Mouse (Mus musculus): ENCODE measurements around the gene Ppp1r9a. TPM values are rescaled to one million over a fixed set of nuclear protein-coding genes. Genes with fewer than 3 reads are reported as not detected.

Gene Ppp1r9a
- polyA plus RNA-seq, 2 experiments = 18.9 to 33.8 TPM

DNA sequence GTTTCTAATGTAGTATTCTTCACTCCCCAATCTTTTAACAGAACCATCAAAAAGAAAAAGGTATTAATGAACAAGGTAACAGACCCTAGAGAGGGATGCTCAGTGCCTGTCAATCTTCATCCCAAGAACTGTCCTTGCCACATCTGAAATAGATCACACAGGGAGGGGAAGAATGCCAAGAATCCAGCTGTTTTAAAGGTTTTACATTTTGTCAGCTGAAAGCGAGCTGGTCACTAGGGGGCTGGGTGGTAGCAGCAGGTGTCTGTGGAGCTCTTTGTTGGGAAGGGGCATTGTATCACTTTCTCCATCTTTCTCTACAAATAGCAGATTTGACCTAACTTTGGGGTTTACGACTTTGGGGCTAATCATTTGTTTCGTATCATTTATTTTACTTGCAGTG, 194.6 kb downstream of the Ppp1r9a start:
- no peak overlapping the region for H3K4me3 ChIP-seq (replicated peaks; ENCODE audit: low read length)
- no peaks in the 10 kb centered on the region for H3K36me3 ChIP-seq (ENCODE audit: control insufficient read depth, insufficient read depth, low read length)
- peaks cover 17% of the 10 kb centered on the region for H3K4me1 ChIP-seq (ENCODE audit: control insufficient read depth, insufficient read depth, low read length)
- H3K9ac ChIP-seq (ENCODE audit: low read depth, low read length, severe bottlenecking) = no peak overlapping the region
- H3K9me3 ChIP-seq (ENCODE audit: control insufficient read depth, low read length) = no peaks in the 10 kb centered on the region
- DNase-seq (ENCODE audit: low spot score) (no peak), ATAC-seq (ENCODE audit: low FRiP score, low read depth) (no peak)
- no peak for TF ChIP-seq POLR2A (IDR thresholded peaks at IDR 0.05; ENCODE audit: borderline replicate concordance, extremely low read depth, insufficient read depth, insufficient read length)
- no peak overlapping the region for H3K27ac ChIP-seq (replicated peaks; ENCODE audit: low read depth, low read length)
- 48% methylated on average over 3 of the region's 3 CpGs for WGBS
- no peak overlapping the region for H3K4me2 ChIP-seq (replicated peaks; ENCODE audit: low read depth, low read length, severe bottlenecking)
- no peaks in the 10 kb centered on the region for H3K27me3 ChIP-seq (ENCODE audit: control insufficient read depth, insufficient read depth, low read length)

DNA sequence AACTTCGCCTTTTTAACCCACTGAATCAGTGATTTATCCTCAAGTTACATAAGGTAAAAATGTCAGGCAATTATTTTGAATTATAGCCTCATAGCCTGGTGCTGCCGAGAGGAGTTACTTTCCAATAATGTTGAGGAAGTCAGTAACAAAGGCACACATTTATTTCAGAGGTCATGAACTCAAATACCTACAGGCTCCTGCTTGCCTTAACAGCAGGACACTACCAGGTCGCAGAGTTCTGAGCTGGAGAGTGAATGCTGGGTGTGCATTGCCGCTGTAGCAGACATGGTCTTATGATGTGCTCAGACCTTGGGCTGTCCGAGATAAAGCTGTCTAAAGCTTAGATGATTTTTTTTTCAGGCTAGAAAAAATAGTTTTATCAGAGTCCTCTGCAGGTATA, 196.6 kb downstream of the Ppp1r9a start:
- ATAC-seq (ENCODE audit: low FRiP score, low read depth) = no peak
- no peak overlapping the region for H3K27ac ChIP-seq (replicated peaks; ENCODE audit: low read depth, low read length)
- TF ChIP-seq POLR2A (IDR thresholded peaks at IDR 0.05; ENCODE audit: borderline replicate concordance, extremely low read depth, insufficient read depth, insufficient read length) = no peak

DNA sequence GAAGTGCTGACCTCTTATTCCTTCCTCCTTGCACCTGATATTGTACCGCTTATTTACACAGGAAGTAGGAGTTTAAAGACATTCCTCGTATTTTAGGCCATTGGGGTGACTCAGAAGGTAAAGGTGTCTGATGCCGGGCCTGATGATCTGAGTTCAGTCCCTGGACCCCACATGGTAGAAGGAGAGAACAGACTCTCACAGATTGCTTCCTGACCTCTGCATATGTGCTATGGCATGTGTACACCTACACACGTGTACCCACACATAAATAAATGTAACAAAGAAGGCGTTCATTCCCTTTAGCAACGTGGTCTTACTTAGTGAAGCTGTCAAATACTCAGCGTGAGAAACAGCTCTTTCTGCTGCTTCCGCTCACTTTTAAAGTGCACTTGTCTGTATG, 197.1 kb downstream of the Ppp1r9a start:
- Histone ChIP-seq H3K27ac (replicated peaks; ENCODE audit: low read depth, low read length) (no peak overlapping the region), H3K4me2 (replicated peaks; ENCODE audit: low read depth, low read length, severe bottlenecking) (no peak overlapping the region), H3K9me3 (ENCODE audit: control insufficient read depth, low read length) (no peaks in the 10 kb centered on the region), H3K4me3 (replicated peaks; ENCODE audit: low read length) (no peak overlapping the region), H3K27me3 (ENCODE audit: control insufficient read depth, insufficient read depth, low read length) (no peaks in the 10 kb centered on the region), H3K9ac (ENCODE audit: low read depth, low read length, severe bottlenecking) (no peak overlapping the region), H3K4me1 (ENCODE audit: control insufficient read depth, insufficient read depth, low read length) (peaks cover 22% of the 10 kb centered on the region), H3K36me3 (ENCODE audit: control insufficient read depth, insufficient read depth, low read length) (no peaks in the 10 kb centered on the region)
- 20% methylated on average over 8 of the region's 8 CpGs for WGBS
- ATAC-seq (ENCODE audit: low FRiP score, low read depth) (no peak), DNase-seq (ENCODE audit: low spot score) (no peak)
- TF ChIP-seq POLR2A (IDR thresholded peaks at IDR 0.05; ENCODE audit: borderline replicate concordance, extremely low read depth, insufficient read depth, insufficient read length) = no peak

More for the DNA sequence above, 196.6 kb downstream of the Ppp1r9a start:
- Histone ChIP-seq H3K27me3 (ENCODE audit: control insufficient read depth, insufficient read depth, low read length) (no peaks in the 10 kb centered on the region), H3K4me1 (ENCODE audit: control insufficient read depth, insufficient read depth, low read length) (peaks cover 22% of the 10 kb centered on the region), H3K9ac (ENCODE audit: low read depth, low read length, severe bottlenecking) (no peak overlapping the region), H3K4me2 (replicated peaks; ENCODE audit: low read depth, low read length, severe bottlenecking) (no peak overlapping the region), H3K9me3 (ENCODE audit: control insufficient read depth, low read length) (no peaks in the 10 kb centered on the region), H3K4me3 (replicated peaks; ENCODE audit: low read length) (no peak overlapping the region), H3K36me3 (ENCODE audit: control insufficient read depth, insufficient read depth, low read length) (no peaks in the 10 kb centered on the region)
- no peak for DNase-seq (ENCODE audit: low spot score)
- WGBS = 7% methylated on average over 5 of the region's 5 CpGs

DNA sequence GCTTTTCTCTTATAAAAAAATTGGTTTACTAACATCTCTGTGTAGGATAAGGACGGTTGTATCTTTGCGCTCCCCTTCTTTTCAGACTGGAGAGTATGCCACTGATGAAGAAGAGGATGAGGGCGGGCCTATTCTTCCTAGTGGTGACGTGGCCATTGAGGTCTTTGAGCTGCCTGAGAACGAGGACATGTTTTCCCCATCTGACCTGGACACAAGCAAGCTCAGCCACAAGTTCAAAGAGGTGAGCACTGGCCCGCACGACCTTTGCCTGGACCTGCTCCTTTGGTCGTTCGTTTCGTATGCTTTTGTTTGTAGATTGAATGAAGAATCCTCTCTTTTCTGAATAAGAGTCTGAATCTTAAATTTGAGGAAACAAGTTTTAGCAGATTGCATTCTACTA, 197.6 kb downstream of the Ppp1r9a start:
- no peak for TF ChIP-seq POLR2A (IDR thresholded peaks at IDR 0.05; ENCODE audit: borderline replicate concordance, extremely low read depth, insufficient read depth, insufficient read length)
- Histone ChIP-seq H3K4me1 (ENCODE audit: control insufficient read depth, insufficient read depth, low read length) (peaks cover 20% of the 10 kb centered on the region), H3K9me3 (ENCODE audit: control insufficient read depth, low read length) (no peaks in the 10 kb centered on the region), H3K27ac (replicated peaks; ENCODE audit: low read depth, low read length) (no peak overlapping the region), H3K36me3 (ENCODE audit: control insufficient read depth, insufficient read depth, low read length) (no peaks in the 10 kb centered on the region), H3K9ac (ENCODE audit: low read depth, low read length, severe bottlenecking) (no peak overlapping the region), H3K4me3 (replicated peaks; ENCODE audit: low read length) (no peak overlapping the region), H3K27me3 (ENCODE audit: control insufficient read depth, insufficient read depth, low read length) (no peaks in the 10 kb centered on the region), H3K4me2 (replicated peaks; ENCODE audit: low read depth, low read length, severe bottlenecking) (no peak overlapping the region)
- ATAC-seq (ENCODE audit: low FRiP score, low read depth) = no peak
- no peak for DNase-seq (ENCODE audit: low spot score)
- WGBS = 64% methylated on average over 10 of the region's 10 CpGs

DNA sequence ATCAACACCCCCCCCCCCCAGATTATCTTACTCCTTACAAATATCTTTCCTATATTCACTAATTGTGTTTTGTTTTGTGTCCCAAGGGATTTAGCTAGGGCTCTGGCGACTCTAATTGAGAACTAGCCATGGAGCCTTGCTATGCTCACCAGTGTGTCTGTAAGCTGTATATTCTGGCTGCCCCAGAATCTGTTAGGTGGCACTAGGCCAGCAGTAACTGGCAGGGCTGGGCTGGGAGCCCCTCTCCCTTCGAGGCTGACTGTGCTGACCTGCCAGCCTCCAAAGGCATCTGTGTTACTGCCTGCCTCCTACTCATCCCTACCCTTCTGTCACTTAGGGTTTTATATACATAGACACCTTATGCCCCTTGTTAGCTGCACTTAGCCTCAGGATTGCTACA, 200.0 kb downstream of the Ppp1r9a start:
- TF ChIP-seq POLR2A (IDR thresholded peaks at IDR 0.05; ENCODE audit: borderline replicate concordance, extremely low read depth, insufficient read depth, insufficient read length) = no peak
- Histone ChIP-seq H3K9me3 (ENCODE audit: control insufficient read depth, low read length) (no peaks in the 10 kb centered on the region), H3K4me3 (replicated peaks; ENCODE audit: low read length) (no peak overlapping the region), H3K27ac (replicated peaks; ENCODE audit: low read depth, low read length) (no peak overlapping the region), H3K9ac (ENCODE audit: low read depth, low read length, severe bottlenecking) (no peak overlapping the region), H3K4me2 (replicated peaks; ENCODE audit: low read depth, low read length, severe bottlenecking) (no peak overlapping the region), H3K27me3 (ENCODE audit: control insufficient read depth, insufficient read depth, low read length) (no peaks in the 10 kb centered on the region), H3K36me3 (ENCODE audit: control insufficient read depth, insufficient read depth, low read length) (no peaks in the 10 kb centered on the region), H3K4me1 (ENCODE audit: control insufficient read depth, insufficient read depth, low read length) (peaks cover 17% of the 10 kb centered on the region)
- 0 out of 2 replicates have a peak, but pooled peaks have one; percentile 44 for ATAC-seq (ENCODE audit: low FRiP score, low read depth)
- WGBS = 10% methylated on average over 2 of the region's 2 CpGs
- no peak for DNase-seq (ENCODE audit: low spot score)

DNA sequence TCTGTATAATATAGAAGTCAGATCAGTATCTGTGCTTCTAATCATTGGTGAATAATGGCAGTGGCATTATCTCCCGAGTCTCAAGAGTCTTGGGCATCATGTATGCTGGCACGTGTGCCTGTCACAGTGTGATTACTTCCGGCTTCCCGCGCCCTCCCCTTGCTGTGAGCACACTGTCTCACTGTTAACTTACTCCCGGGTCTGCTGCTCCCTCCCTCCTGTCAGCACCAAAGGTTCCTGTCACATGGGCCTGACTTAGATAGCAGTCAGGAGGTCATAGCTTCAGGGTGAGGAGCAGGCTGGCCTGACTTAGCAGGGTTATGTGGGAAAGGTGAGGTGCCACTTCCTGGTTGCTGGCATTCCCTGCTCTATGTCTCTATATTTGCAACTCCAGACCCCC, 201.1 kb downstream of the Ppp1r9a start:
- H3K9me3 ChIP-seq (ENCODE audit: control insufficient read depth, low read length) = no peaks in the 10 kb centered on the region
- no peak for DNase-seq (ENCODE audit: low spot score)
- ATAC-seq (ENCODE audit: low FRiP score, low read depth) = no peak
- no peak overlapping the region for H3K9ac ChIP-seq (ENCODE audit: low read depth, low read length, severe bottlenecking)
- peaks cover 22% of the 10 kb centered on the region for H3K4me1 ChIP-seq (ENCODE audit: control insufficient read depth, insufficient read depth, low read length)
- no peak overlapping the region for H3K4me3 ChIP-seq (replicated peaks; ENCODE audit: low read length)
- no peaks in the 10 kb centered on the region for H3K36me3 ChIP-seq (ENCODE audit: control insufficient read depth, insufficient read depth, low read length)
- TF ChIP-seq POLR2A (IDR thresholded peaks at IDR 0.05; ENCODE audit: borderline replicate concordance, extremely low read depth, insufficient read depth, insufficient read length) = no peak
- no peaks in the 10 kb centered on the region for H3K27me3 ChIP-seq (ENCODE audit: control insufficient read depth, insufficient read depth, low read length)
- H3K27ac ChIP-seq (replicated peaks; ENCODE audit: low read depth, low read length) = no peak overlapping the region
- no peak overlapping the region for H3K4me2 ChIP-seq (replicated peaks; ENCODE audit: low read depth, low read length, severe bottlenecking)
- WGBS = 34% methylated on average over 6 of the region's 6 CpGs
